Mouse (Mus musculus): ENCODE results near the gene Mroh2a.

DNA sequence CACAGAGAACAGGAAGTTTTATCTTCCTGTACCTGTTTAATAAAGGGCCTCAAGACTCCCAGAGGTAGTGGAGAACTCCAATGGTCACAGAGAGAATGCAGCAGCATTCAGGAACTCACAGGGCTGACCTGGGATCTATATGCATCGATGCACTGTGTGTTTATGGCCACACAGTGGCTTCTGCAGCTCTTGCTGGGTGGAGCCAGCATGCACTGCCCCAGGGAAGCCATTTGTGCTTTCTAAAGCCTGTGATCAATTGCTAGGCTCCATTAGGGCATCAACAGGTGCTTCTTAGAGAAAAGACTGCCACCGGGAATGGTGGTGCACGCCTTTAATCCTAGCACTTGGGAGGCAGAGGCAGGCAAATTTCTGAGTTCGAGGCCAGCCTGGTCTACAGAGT is 46.1 kb downstream of the Mroh2a start:
- TF ChIP-seq CTCF (IDR thresholded peaks at IDR 0.05) (no peak), EP300 (IDR thresholded peaks at IDR 0.05; ENCODE audit: insufficient read depth, low read depth, low read length) (no peak), POLR2A (IDR thresholded peaks at IDR 0.05; ENCODE audit: insufficient read depth, low read depth, low read length) (no peak)

All from heart, adult 2 months (tissue).